Mouse (Mus musculus) stomach, embryonic 14.5 days (tissue): ENCODE measurements around the gene Arid3b. TPM values are rescaled to one million over a fixed set of nuclear protein-coding genes. Genes with fewer than 3 reads are reported as not detected.

Experiments
- ATAC-seq: fragments of 200-750 bp; cut with Nextera tagmentation; 2 replicates; pipeline ENCODE4 v1.8.0; 2017; ENCODE audit warnings: low read depth, moderate TSS enrichment; ENCODE audit not compliant: insufficient number of reproducible peaks, insufficient read depth, low FRiP score
- H3K27ac ChIP-seq: fragments of 300-500 bp; sonication (generic); 2 replicates; pipeline ENCODE4 v1.5.1; 2014; ENCODE audit warnings: mild to moderate bottlenecking, low read length, moderate library complexity, mixed read lengths
- H3K27me3 ChIP-seq: fragments of 300-500 bp; sonication (generic); 2 replicates; pipeline ENCODE4 v1.6.1; 2014; ENCODE audit warnings: low read length, control low read depth, mixed read lengths; ENCODE audit not compliant: control insufficient read depth, insufficient read depth
- H3K36me3 ChIP-seq: fragments of 300-500 bp; sonication (generic); 2 replicates; pipeline ENCODE4 v1.6.1; 2014; ENCODE audit warnings: mild to moderate bottlenecking, control low read depth, low read length, moderate library complexity, mixed read lengths; ENCODE audit not compliant: control insufficient read depth, insufficient read depth
- H3K4me1 ChIP-seq: fragments of 300-500 bp; sonication (generic); 2 replicates; pipeline ENCODE4 v1.6.1; 2014; ENCODE audit warnings: low read length, control low read depth, mixed read lengths; ENCODE audit not compliant: control insufficient read depth, insufficient read depth
- H3K4me2 ChIP-seq: fragments of 300-500 bp; sonication (generic); replicated peaks from 2 replicates; pipeline ENCODE4 v1.6.1; 2014; ENCODE audit warnings: low read depth, low read length, control low read depth
- H3K4me3 ChIP-seq: fragments of 300-500 bp; sonication (generic); 2 replicates; pipeline ENCODE4 v1.5.1; 2014; ENCODE audit warnings: low read depth, low read length, control low read depth
- H3K9ac ChIP-seq: fragments of 300-500 bp; sonication (generic); replicated peaks from 2 replicates; pipeline ENCODE4 v1.6.1; 2014; ENCODE audit warnings: low read depth, mild to moderate bottlenecking, control low read depth, low read length, moderate library complexity, mixed read lengths
- H3K9me3 ChIP-seq: fragments of 300-500 bp; sonication (generic); 2 replicates; pipeline ENCODE4 v1.6.1; 2016; ENCODE audit warnings: low read depth, low read length, control low read depth; ENCODE audit not compliant: control insufficient read depth
- WGBS: fragments of 180-500 bp; shearing (Covaris S2); extraction: QIAGEN DNeasy Blood & Tissue Kit; methylation state at CpG from one replicate; pipeline ENCODE4 v1.1.7; 2014; 5-methylcytosine and 5-hydroxymethylcytosine counted together
- polyA plus RNA-seq: library from polyadenylated mRNA; unstranded; fragments of >200 nt; fragmentation: Nextera tagmentation; extraction: Ambion mirVana; gene quantifications from 2 replicates; pipeline ENCODE4 v1.2.1, GENCODE M21; 2014

Arid3b gene
- polyA plus RNA-seq, 1 experiment from 2014 or later = 8.5 TPM

DNA sequence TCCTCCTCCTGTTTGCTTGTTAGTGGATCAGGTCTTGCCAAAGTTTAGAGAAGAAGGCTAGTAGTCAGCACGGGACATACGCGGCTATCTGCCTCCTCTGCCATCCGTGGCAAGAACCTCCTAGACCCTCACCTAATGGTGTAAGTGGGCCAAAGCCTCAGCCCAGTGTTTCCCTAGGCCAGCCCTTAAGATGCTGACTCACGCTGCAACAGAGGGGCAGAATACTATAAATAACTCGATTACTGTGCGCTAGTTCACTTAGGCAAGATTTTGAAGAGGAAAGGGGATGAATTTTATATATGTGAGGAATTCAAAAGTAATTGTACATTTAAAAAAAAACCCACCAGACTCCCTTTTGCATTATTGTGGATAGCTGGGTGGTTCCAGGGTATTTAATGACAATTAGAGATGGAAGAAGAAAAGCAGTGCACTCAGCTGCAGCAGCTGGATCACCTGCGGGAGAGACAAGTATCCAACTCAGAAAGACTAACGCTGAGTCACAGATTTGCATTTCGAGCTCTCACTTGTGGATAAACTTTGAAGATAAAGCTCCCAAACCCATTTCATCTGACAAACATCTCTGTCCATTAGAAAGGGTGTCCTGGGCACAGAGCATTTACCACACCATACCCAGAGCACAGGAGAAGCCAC lies 31.4 kb downstream of the Arid3b start:
- Histone ChIP-seq H3K36me3 (no peaks in the 10 kb centered on the region), H3K27me3 (no peaks in the 10 kb centered on the region), H3K4me2 (no peak overlapping the region), H3K9me3 (no peaks in the 10 kb centered on the region), H3K27ac (no peak overlapping the region), H3K4me1 (peaks cover 9% of the 10 kb centered on the region; the same call in 1 of the 2 replicates), H3K4me3 (no peak overlapping the region), H3K9ac (no peak overlapping the region)
- 58% methylated on average over 10 of the region's 10 CpGs for WGBS
- ATAC-seq = no peak

DNA sequence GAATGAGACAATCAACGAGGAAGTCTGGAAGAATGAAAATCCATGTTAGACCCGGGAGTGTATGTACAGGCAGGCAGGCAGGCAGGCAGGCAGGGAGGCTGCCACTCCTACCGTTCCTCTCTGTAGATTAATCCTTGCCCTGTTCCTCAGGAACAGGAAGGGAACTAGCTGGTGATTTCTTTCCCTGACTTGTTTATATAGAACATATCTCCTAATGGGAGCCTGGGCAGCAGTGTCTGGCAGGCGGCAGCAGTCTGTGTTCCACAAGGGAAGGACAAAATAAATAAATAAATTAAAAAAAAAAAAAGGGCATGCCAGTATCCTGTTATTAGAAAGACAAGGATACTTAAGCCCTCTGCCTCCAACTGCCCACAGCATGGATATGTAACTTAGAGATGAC lies 32.8 kb downstream of the Arid3b start:
- no peak overlapping the region for H3K4me3 ChIP-seq

DNA sequence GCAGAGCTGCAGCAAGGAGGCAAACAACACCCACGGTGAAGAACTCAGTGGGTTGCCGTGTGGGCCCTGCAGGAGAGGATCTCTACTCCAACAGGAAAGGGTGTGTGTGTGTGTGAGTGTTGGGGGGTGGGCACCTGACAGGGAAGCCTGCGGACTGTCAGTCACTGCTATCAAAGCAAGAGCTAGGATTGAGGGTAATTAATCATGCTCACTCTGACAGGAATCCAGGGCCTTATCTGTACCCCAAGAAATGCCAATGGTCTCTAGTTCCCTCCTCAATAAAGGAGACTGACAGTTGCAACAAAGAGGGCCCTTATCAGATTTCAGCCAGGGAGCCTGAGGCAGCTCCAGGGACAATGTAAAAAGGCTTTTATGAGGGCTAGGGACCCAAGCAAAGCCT lies 33.5 kb downstream of the Arid3b start:
- Histone ChIP-seq H3K27me3 (no peaks in the 10 kb centered on the region), H3K4me1 (peaks cover 9% of the 10 kb centered on the region; the same call in 1 of the 2 replicates), H3K4me3 (no peak overlapping the region), H3K9ac (no peak overlapping the region), H3K27ac (no peak overlapping the region), H3K9me3 (no peaks in the 10 kb centered on the region), H3K36me3 (no peaks in the 10 kb centered on the region), H3K4me2 (no peak overlapping the region)
- ATAC-seq = no peak
- WGBS = 22% methylated on average over 3 of the region's 3 CpGs

More for the DNA sequence above, 32.8 kb downstream of the Arid3b start:
- Histone ChIP-seq H3K27me3 (no peaks in the 10 kb centered on the region), H3K9ac (no peak overlapping the region), H3K4me1 (peaks cover 9% of the 10 kb centered on the region; the same call in 1 of the 2 replicates), H3K9me3 (no peaks in the 10 kb centered on the region), H3K4me2 (no peak overlapping the region), H3K36me3 (no peaks in the 10 kb centered on the region), H3K27ac (no peak overlapping the region)
- no peak for ATAC-seq
- 7% methylated on average over 4 of the region's 4 CpGs for WGBS

DNA sequence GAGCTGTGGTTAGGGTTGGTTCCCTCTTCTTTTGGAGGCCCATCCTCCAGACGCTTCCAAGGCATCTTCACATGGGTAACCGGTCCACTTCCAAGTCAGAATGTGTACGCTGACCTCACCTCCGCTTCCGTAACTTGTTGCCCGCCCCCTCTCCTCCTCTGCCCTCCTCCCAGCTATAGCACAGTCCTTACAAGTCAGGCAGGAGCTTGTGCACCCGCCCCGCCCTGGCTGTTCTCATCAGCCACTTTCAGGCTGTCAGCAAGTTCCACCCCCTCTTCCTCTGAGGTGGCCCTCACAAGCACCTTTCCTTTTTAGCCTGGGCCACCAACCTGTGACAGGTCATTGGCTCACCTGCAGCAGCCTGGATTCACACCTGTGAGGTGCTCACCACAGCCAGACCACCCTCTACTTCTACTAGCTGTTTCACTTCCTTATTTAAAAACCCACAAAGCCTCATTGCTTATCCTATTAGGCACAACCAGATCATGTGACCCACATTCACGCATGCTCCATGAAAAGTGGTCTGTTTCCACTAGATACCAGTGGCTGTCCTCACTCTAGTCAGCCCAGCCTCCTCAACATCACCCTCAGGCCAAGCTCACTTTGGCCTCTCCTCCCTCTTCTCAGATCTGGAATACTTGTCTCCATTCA lies 36.1 kb downstream of the Arid3b start:
- Histone ChIP-seq H3K9ac (no peak overlapping the region), H3K4me2 (no peak overlapping the region), H3K36me3 (no peaks in the 10 kb centered on the region), H3K27me3 (no peaks in the 10 kb centered on the region), H3K4me1 (peaks cover 9% of the 10 kb centered on the region; the same call in 1 of the 2 replicates), H3K27ac (no peak overlapping the region), H3K9me3 (no peaks in the 10 kb centered on the region), H3K4me3 (no peak overlapping the region)
- no peak for ATAC-seq
- 86% methylated on average over 9 of the region's 9 CpGs for WGBS

DNA sequence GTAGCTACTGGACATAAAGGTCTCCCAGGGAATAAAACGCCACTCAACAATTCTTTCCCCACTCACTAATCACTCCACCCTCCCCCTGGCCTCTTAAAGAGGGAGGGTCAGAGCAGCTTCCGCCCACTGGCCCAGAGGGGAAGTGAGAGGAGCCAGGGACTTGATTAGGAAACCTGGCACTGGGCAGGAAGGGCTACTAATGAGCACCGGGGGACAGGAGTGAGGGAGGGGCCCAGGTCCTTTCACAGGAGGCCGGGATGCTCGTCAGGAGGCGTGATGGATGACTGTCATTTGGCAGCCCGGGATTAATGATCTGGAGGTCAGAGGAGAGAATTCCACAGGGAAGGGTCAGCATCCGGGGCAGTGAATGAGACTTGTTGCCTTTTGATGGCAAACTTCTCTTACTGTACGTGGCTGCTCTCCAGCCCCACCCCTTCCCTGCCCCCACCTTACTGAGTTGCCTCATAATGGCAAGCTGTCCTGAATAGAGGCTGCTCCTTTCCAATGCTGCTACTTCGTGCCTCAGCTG lies 37.8 kb downstream of the Arid3b start:
- ATAC-seq = peak; percentile 53; the same call in 1 of the 2 replicates
- WGBS = 21% methylated on average over 10 of the region's 10 CpGs
- Histone ChIP-seq H3K27me3 (no peaks in the 10 kb centered on the region), H3K9me3 (no peaks in the 10 kb centered on the region), H3K36me3 (no peaks in the 10 kb centered on the region), H3K4me3 (no peak overlapping the region), H3K4me1 (peaks cover 6% of the 10 kb centered on the region; the same call in 1 of the 2 replicates), H3K27ac (no peak overlapping the region), H3K4me2 (no peak overlapping the region), H3K9ac (no peak overlapping the region)

DNA sequence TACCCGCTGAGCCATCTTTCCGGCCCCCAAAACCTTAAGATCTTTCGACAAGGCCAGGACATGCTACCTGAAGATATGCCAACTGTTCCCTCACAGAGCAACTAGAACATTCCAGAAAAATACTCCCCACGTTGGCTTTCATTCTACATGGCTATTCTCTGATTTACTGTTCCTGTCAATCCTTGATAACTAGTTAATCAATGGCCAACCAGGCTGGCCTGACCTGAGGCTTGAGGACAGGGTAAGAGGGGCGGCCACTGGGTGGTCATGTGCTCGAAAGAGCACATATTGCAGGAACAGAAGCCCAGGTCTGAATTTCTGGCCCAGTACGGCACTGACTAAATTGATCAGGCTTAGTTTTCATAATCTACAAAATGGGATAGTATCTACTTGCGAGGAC lies 39.1 kb downstream of the Arid3b start:
- H3K4me2 ChIP-seq = no peak overlapping the region
- no peak overlapping the region for H3K9ac ChIP-seq
- ATAC-seq = no peak
- WGBS = 88% methylated on average over 8 of the region's 8 CpGs
- H3K27ac ChIP-seq = no peak overlapping the region
- H3K4me3 ChIP-seq = no peak overlapping the region
- no peaks in the 10 kb centered on the region for H3K4me1 ChIP-seq
- no peaks in the 10 kb centered on the region for H3K9me3 ChIP-seq
- H3K36me3 ChIP-seq = no peaks in the 10 kb centered on the region
- no peaks in the 10 kb centered on the region for H3K27me3 ChIP-seq

DNA sequence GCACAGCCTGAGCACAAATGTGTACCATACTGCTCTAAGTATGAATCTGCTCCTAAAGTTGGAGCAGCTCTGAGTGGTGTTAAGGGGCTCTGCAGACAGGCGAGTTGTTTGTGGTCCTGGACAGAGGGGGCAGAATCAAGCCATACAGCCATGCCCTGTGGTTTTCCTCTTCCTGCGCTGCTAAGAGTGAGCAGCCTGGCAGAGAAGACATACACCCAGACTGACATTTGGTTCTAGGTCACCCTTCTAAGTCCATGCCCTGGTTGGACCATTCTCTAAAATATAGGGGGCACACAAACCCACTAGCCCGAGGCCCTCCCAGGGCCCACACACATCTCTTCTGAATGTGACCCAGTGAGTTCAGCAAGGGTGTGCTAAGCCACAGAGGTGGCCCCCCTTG lies 46.9 kb downstream of the Arid3b start:
- no peaks in the 10 kb centered on the region for H3K9me3 ChIP-seq
- no peak overlapping the region for H3K9ac ChIP-seq
- ATAC-seq = no peak
- H3K4me1 ChIP-seq = no peaks in the 10 kb centered on the region
- no peak overlapping the region for H3K4me3 ChIP-seq
- 90% methylated on average over 3 of the region's 3 CpGs for WGBS
- H3K4me2 ChIP-seq = no peak overlapping the region
- H3K27ac ChIP-seq = no peak overlapping the region
- no peaks in the 10 kb centered on the region for H3K27me3 ChIP-seq
- no peaks in the 10 kb centered on the region for H3K36me3 ChIP-seq

DNA sequence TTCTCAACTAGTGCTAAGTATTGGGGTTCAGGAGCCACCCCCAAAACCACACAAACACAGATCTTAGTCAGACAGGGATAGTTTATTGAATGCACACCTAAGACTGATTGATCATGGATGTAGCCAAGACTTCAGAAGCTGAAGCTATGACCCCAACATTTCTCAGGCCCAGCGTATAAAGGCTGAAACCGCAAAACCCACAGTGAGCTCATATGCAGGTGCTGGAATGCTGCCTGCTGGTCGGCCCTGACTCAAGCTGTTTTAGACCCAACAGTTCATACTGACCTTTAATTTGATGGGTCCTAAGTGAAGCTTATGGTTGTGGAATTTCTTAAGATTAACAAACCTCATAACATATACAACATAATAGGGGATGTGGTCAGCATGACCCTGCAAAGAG lies 53.9 kb downstream of the Arid3b start:
- no peak overlapping the region for H3K9ac ChIP-seq
- H3K27ac ChIP-seq = no peak overlapping the region
- no peak for ATAC-seq
- no peaks in the 10 kb centered on the region for H3K9me3 ChIP-seq
- H3K36me3 ChIP-seq = no peaks in the 10 kb centered on the region
- WGBS = 76% methylated on average over 3 of the region's 3 CpGs
- H3K27me3 ChIP-seq = no peaks in the 10 kb centered on the region
- no peaks in the 10 kb centered on the region for H3K4me1 ChIP-seq
- H3K4me3 ChIP-seq = no peak overlapping the region
- H3K4me2 ChIP-seq = no peak overlapping the region
